Mouse (Mus musculus) erythroblast, adult 5-6 weeks (primary cell): ENCODE measurements around the gene Axin1. TPM values are rescaled to one million over a fixed set of nuclear protein-coding genes. Genes with fewer than 3 reads are reported as not detected.
"Not testable (repeated sequence)": the region's sequence is repeated elsewhere in the genome, so short reads cannot be mapped to it uniquely, and the experiment has no call there.

Source experiments
- ATAC-seq: replicated peaks from 2 replicates; pipeline ENCODE4 v1.8.0; 2016; ENCODE audit warnings: moderate number of reproducible peaks, mild to moderate bottlenecking, moderate TSS enrichment, inconsistent platforms; ENCODE audit not compliant: poor library complexity, low FRiP score, severe bottlenecking
- total RNA-seq, 2 experiments: library from RNA; stranded (forward) in 1 of 2; stranded (reverse) in 1 of 2; fragments of 150-400 nt in 1 of 2; fragments of 200-764, 138-1000 nt in 1 of 2; gene quantifications; 2 replicates each; pipeline versions ENCODE4 v1.2.3 to v1.2.4; 2015 to 2017; ENCODE audit warnings: low replicate concordance in 2 of 2

Gene Axin1
- total RNA-seq, 2 experiments from 2014 or later: 6.3 to 29.1 TPM

- not testable (repeated sequence) for ATAC-seq
Measured at GRCm38 (mm10) chr17:26175248-26175647, 36.8 kb downstream of the Axin1 start.

- no peak for ATAC-seq
Measured at GRCm38 (mm10) chr17:26178611-26179010, 40.1 kb downstream of the Axin1 start.

GRCm38 (mm10) chr17:26181179-26181578 lies 42.7 kb downstream of the Axin1 start:
- ATAC-seq: no peak

GRCm38 (mm10) chr17:26187592-26187991 lies 49.1 kb downstream of the Axin1 start:
- ATAC-seq: no peak

GRCm38 (mm10) chr17:26188091-26188805 lies 49.8 kb downstream of the Axin1 start:
- no peak for ATAC-seq

GRCm38 (mm10) chr17:26191486-26191885 lies 53.0 kb downstream of the Axin1 start:
- not testable (repeated sequence) for ATAC-seq

- no peak for ATAC-seq
Measured at GRCm38 (mm10) chr17:26192481-26193190, 54.1 kb downstream of the Axin1 start.

- peak; percentile 52 for ATAC-seq
Measured at GRCm38 (mm10) chr17:26198892-26199291, 60.4 kb downstream of the Axin1 start, which contains the start of gene Pdia2. Gene Pdia2 (minus strand): TSS chr17:26199087.

- ATAC-seq: no peak
Measured at GRCm38 (mm10) chr17:26200831-26201705, 62.6 kb downstream of the Axin1 start.

- ATAC-seq: no peak
Measured at GRCm38 (mm10) chr17:26201998-26202397, 63.5 kb downstream of the Axin1 start.

GRCm38 (mm10) chr17:26202737-26203136 lies 64.2 kb downstream of the Axin1 start, which contains the start of gene Rgs11:
Gene Rgs11 (plus strand): TSS chr17:26202951.
- ATAC-seq: no peak

GRCm38 (mm10) chr17:26203321-26203811 lies 64.9 kb downstream of the Axin1 start:
- 0 out of 2 replicates have a peak, but pooled peaks have one; percentile 18 for ATAC-seq

GRCm38 (mm10) chr17:26204766-26205165 lies 66.3 kb downstream of the Axin1 start:
- no peak for ATAC-seq

- no peak for ATAC-seq
Measured at GRCm38 (mm10) chr17:26206392-26206791, 67.9 kb downstream of the Axin1 start.

- ATAC-seq: no peak
Measured at GRCm38 (mm10) chr17:26207686-26208085, 69.2 kb downstream of the Axin1 start, which contains the start of gene Arhgdig. Gene Arhgdig (minus strand): TSS chr17:26207786.

GRCm38 (mm10) chr17:26212241-26212640 lies 73.8 kb downstream of the Axin1 start:
- no peak for ATAC-seq

- no peak for ATAC-seq
Measured at GRCm38 (mm10) chr17:26212681-26213080, 74.2 kb downstream of the Axin1 start.

GRCm38 (mm10) chr17:26221508-26221907 lies 83.0 kb downstream of the Axin1 start:
- no peak for ATAC-seq

- no peak for ATAC-seq
Measured at GRCm38 (mm10) chr17:26225150-26225549, 86.7 kb downstream of the Axin1 start.

GRCm38 (mm10) chr17:26229776-26230175 lies 91.3 kb downstream of the Axin1 start:
- no peak for ATAC-seq
